In the genomic region with DNA sequence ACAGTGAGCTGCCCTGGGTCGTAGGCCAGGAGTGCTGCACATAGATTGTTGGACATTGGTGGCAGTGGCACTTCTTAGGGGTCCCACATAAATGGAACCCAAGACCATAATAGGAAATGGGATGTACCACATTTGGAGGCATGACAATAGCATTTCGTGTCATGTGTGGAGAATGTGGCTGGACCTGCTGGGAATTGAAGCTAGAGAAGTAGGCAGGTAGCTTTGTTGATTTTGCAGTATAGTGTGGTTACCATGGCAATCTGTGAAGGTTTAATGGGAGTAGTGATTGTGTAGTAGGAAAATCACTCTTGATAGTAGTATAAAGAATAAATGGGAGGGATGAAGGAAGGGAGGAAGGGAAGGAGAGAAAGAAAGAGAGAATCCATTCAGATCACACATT, we compare ENCODE assay signal across 20 mouse cellular contexts.
DNase-seq lines count a peak whose midpoint lies in the region; ATAC-seq and TF ChIP-seq lines count a peak whose summit lies in the region.
"Had no signal": no experiment of that assay in that cellular context is flagged by ENCODE, and none has a peak within 500 bp of the region (broad histone marks: within the 10 kb centered on the region; RNA-seq: fewer than 3 reads in every experiment).

No protein-coding gene starts in this region.

- 63% methylated on average over 2 of the region's 2 CpGs for WGBS in lung, embryonic 14.5 days
- WGBS in midbrain, embryonic 11.5 days = 82% methylated on average over 2 of the region's 2 CpGs
- WGBS in midbrain, postnatal 0 days = 71% methylated on average over 2 of the region's 2 CpGs
- 69% methylated on average over 2 of the region's 2 CpGs for WGBS in midbrain, embryonic 14.5 days
- WGBS in midbrain, embryonic 16.5 days = 73% methylated on average over 2 of the region's 2 CpGs

- 0 out of 2 replicates have a peak overlapping the region, but pooled peaks have one; percentile 24 for H3K27ac ChIP-seq in lung, embryonic 14.5 days (ENCODE audit: low read depth)
- no peak overlapping the region for H3K27ac ChIP-seq in midbrain, embryonic 11.5 days (ENCODE audit: low read depth, low read length)
- no peak overlapping the region for H3K27ac ChIP-seq in midbrain, postnatal 0 days (ENCODE audit: low read depth, low read length)
- H3K27ac ChIP-seq in midbrain, embryonic 14.5 days (replicated peaks; ENCODE audit: low read depth, low read length) = 0 out of 2 replicates have a peak overlapping the region, but pooled peaks have one; percentile 22
- no peak overlapping the region for H3K27ac ChIP-seq in midbrain, embryonic 16.5 days (ENCODE audit: low read length)
- H3K27ac ChIP-seq: gastrocnemius, adult 2 months; hindbrain, embryonic 12.5 days; hindbrain, embryonic 15.5 days had no signal

- H3K9me3 ChIP-seq in lung, embryonic 14.5 days (ENCODE audit: low read depth, low read length) = no peaks in the 10 kb centered on the region
- H3K9me3 ChIP-seq in midbrain, embryonic 11.5 days (ENCODE audit: control insufficient read depth, low read length) = no peaks in the 10 kb centered on the region
- H3K9me3 ChIP-seq in midbrain, postnatal 0 days (ENCODE audit: low read length) = no peaks in the 10 kb centered on the region
- no peaks in the 10 kb centered on the region for H3K9me3 ChIP-seq in midbrain, embryonic 14.5 days (ENCODE audit: control insufficient read depth, low read length)
- H3K9me3 ChIP-seq in midbrain, embryonic 16.5 days (replicated peaks; ENCODE audit: control insufficient read depth, low read length, poor library complexity, severe bottlenecking) = no peaks in the 10 kb centered on the region
- H3K9me3 ChIP-seq: hindbrain, embryonic 12.5 days; hindbrain, embryonic 15.5 days had no signal

- H3K4me2 ChIP-seq in lung, embryonic 14.5 days = no peak overlapping the region
- no peak overlapping the region for H3K4me2 ChIP-seq in midbrain, embryonic 11.5 days
- H3K4me2 ChIP-seq in midbrain, postnatal 0 days (ENCODE audit: low read depth, low read length, poor library complexity, severe bottlenecking) = no peak overlapping the region
- no peak overlapping the region for H3K4me2 ChIP-seq in midbrain, embryonic 14.5 days (ENCODE audit: low read length)
- no peak overlapping the region for H3K4me2 ChIP-seq in midbrain, embryonic 16.5 days (ENCODE audit: low read length)
- H3K4me2 ChIP-seq: heart, embryonic 11.5 days; hindbrain, embryonic 12.5 days; hindbrain, embryonic 15.5 days had no signal

- TF ChIP-seq CTCF in lung, embryonic 14.5 days (IDR thresholded peaks at IDR 0.05; ENCODE audit: low read depth) = no peak
- no peak for TF ChIP-seq CTCF in midbrain, postnatal 0 days (IDR thresholded peaks at IDR 0.05)

- H3K4me3 ChIP-seq in lung, embryonic 14.5 days (ENCODE audit: low read depth, low read length) = no peak overlapping the region
- no peak overlapping the region for H3K4me3 ChIP-seq in midbrain, embryonic 11.5 days (ENCODE audit: low read depth, low read length)
- no peak overlapping the region for H3K4me3 ChIP-seq in midbrain, postnatal 0 days (ENCODE audit: low read depth, low read length)
- no peak overlapping the region for H3K4me3 ChIP-seq in midbrain, embryonic 14.5 days (replicated peaks; ENCODE audit: low read depth, low read length)
- H3K4me3 ChIP-seq in midbrain, embryonic 16.5 days (ENCODE audit: low read depth, low read length) = no peak overlapping the region
- H3K4me3 ChIP-seq: gastrocnemius, adult 2 months; hindbrain, embryonic 12.5 days; hindbrain, embryonic 15.5 days had no signal

- H3K36me3 ChIP-seq in lung, embryonic 14.5 days (ENCODE audit: insufficient read depth) = no peaks in the 10 kb centered on the region
- H3K36me3 ChIP-seq in midbrain, embryonic 11.5 days (ENCODE audit: control insufficient read depth, insufficient read depth, low read length) = no peaks in the 10 kb centered on the region
- no peaks in the 10 kb centered on the region for H3K36me3 ChIP-seq in midbrain, postnatal 0 days (ENCODE audit: insufficient read depth, low read length)
- H3K36me3 ChIP-seq in midbrain, embryonic 14.5 days (ENCODE audit: control insufficient read depth, insufficient read depth, low read length) = no peaks in the 10 kb centered on the region
- H3K36me3 ChIP-seq in midbrain, embryonic 16.5 days (ENCODE audit: control insufficient read depth, insufficient read depth, low read length) = no peaks in the 10 kb centered on the region
- H3K36me3 ChIP-seq: hindbrain, embryonic 12.5 days; hindbrain, embryonic 15.5 days had no signal

- no peak overlapping the region for H3K9ac ChIP-seq in lung, embryonic 14.5 days
- no peak overlapping the region for H3K9ac ChIP-seq in midbrain, embryonic 11.5 days (ENCODE audit: low read length)
- no peak overlapping the region for H3K9ac ChIP-seq in midbrain, postnatal 0 days (replicated peaks; ENCODE audit: low read length, poor library complexity, severe bottlenecking)
- no peak overlapping the region for H3K9ac ChIP-seq in midbrain, embryonic 14.5 days (replicated peaks; ENCODE audit: low read length)
- H3K9ac ChIP-seq in midbrain, embryonic 16.5 days (ENCODE audit: low read depth, low read length) = no peak overlapping the region
- H3K9ac ChIP-seq: hindbrain, embryonic 12.5 days; hindbrain, embryonic 15.5 days had no signal

- no peaks in the 10 kb centered on the region for H3K4me1 ChIP-seq in lung, embryonic 14.5 days (ENCODE audit: insufficient read depth)
- peaks cover 4% of the 10 kb centered on the region; the same call in 1 of the 2 replicates for H3K4me1 ChIP-seq in midbrain, embryonic 11.5 days (ENCODE audit: control insufficient read depth, insufficient read depth, low read length)
- 0 out of 2 replicates have a peak, but pooled peaks cover 3% of the 10 kb centered on the region for H3K4me1 ChIP-seq in midbrain, postnatal 0 days (ENCODE audit: insufficient read depth, low read length)
- H3K4me1 ChIP-seq in midbrain, embryonic 14.5 days (ENCODE audit: control insufficient read depth, insufficient read depth, low read length) = 0 out of 2 replicates have a peak, but pooled peaks cover 8% of the 10 kb centered on the region
- H3K4me1 ChIP-seq in midbrain, embryonic 16.5 days (ENCODE audit: control insufficient read depth, insufficient read depth, low read length) = peaks cover 18% of the 10 kb centered on the region
- H3K4me1 ChIP-seq: hindbrain, embryonic 12.5 days had no signal

- ATAC-seq in lung, embryonic 14.5 days (ENCODE audit: insufficient read depth) = no peak
- no peak for ATAC-seq in midbrain, embryonic 11.5 days (ENCODE audit: low FRiP score)
- no peak for ATAC-seq in midbrain, postnatal 0 days (ENCODE audit: low FRiP score)
- no peak for ATAC-seq in midbrain, embryonic 14.5 days (ENCODE audit: low FRiP score, low TSS enrichment)
- peak; percentile 33; the same call in 1 of the 2 replicates for ATAC-seq in midbrain, embryonic 16.5 days
- ATAC-seq: CD4-positive, CD25-positive, alpha-beta regulatory T cell, adult 4 months; forebrain, embryonic 16.5 days had no signal

- no peaks in the 10 kb centered on the region for H3K27me3 ChIP-seq in lung, embryonic 14.5 days (ENCODE audit: insufficient read depth, low read length)
- no peaks in the 10 kb centered on the region for H3K27me3 ChIP-seq in midbrain, embryonic 11.5 days (ENCODE audit: control insufficient read depth, insufficient read depth, low read length)
- no peaks in the 10 kb centered on the region for H3K27me3 ChIP-seq in midbrain, postnatal 0 days (ENCODE audit: insufficient read depth, low read length)
- H3K27me3 ChIP-seq in midbrain, embryonic 14.5 days (ENCODE audit: control insufficient read depth, insufficient read depth, low read length) = no peaks in the 10 kb centered on the region
- H3K27me3 ChIP-seq in midbrain, embryonic 16.5 days (ENCODE audit: control insufficient read depth, insufficient read depth, low read depth, low read length) = no peaks in the 10 kb centered on the region
- H3K27me3 ChIP-seq: hindbrain, embryonic 12.5 days; hindbrain, embryonic 15.5 days had no signal

- DNase-seq in lung, embryonic 14.5 days = peak; percentile 26
- no peak for DNase-seq in lung, postnatal 4 days
- peak; percentile 62 for DNase-seq in midbrain, embryonic 11.5 days (ENCODE audit: low spot score, missing footprints)
- DNase-seq in midbrain, postnatal 0 days (ENCODE audit: low spot score) = no peak
- peak; percentile 45 for DNase-seq in midbrain, embryonic 14.5 days
- DNase-seq in right cerebral cortex, postnatal 25 days = no peak
- DNase-seq: adrenal gland, adult 2 months; adrenal gland, postnatal 14 days; cerebellum, adult 11-12 months; cerebellum, adult 8-10 months; cerebellum, postnatal 10 days; gastrocnemius, adult 2 months; gastrocnemius, postnatal 14 days; heart, adult 11 months had no signal

Comparison
In these comparisons a context has a peak if more than half of its experiments do, and no peak if none do; other contexts are left out.
1. DNase-seq: peak in lung, embryonic 14.5 days (single experiment), midbrain, embryonic 11.5 days (single experiment) and midbrain, embryonic 14.5 days (single experiment); none in lung, postnatal 4 days (0 of 2), midbrain, postnatal 0 days (single experiment) and right cerebral cortex, postnatal 25 days (single experiment).
2. H3K27ac ChIP-seq: peak in lung, embryonic 14.5 days (single experiment) and midbrain, embryonic 14.5 days (single experiment); none in midbrain, embryonic 11.5 days (single experiment), midbrain, postnatal 0 days (single experiment) and midbrain, embryonic 16.5 days (single experiment).